In the genomic region with DNA sequence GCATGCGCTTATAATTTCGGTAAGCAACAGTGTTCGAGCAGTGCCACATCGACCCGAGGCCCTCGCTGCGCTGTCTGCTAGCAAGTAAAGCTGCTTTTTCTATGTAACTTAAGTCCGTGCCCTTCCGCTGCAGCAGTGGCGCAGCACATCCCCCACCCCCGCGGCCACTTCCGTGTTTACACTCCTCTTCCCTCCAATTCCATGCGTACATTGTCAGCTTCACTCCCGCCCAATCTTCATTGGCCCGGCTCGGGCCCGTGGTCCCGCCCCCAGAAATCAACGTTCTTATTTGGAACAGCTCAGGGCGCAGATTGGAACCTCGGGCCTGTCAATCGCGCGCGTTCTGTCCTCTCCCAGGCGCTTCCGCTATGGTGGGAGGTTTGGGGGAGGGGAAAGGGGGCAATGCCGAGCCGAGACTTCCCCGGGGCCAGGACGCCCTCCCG, we compare ENCODE assay signal across 8 mouse cellular contexts. TPM values are rescaled to one million over a fixed set of nuclear protein-coding genes. Genes with fewer than 3 reads are reported as not detected.
A peak's percentile ranks its signal among the peaks of the same experiment; 100 is the strongest.
DNase-seq lines count a peak whose midpoint lies in the region; ATAC-seq lines count a peak whose summit lies in the region.

No protein-coding gene starts in this region.

- H3K4me2 ChIP-seq in hindbrain, embryonic 16.5 days (ENCODE audit: low read length) = peak overlapping the region; percentile 69

- no peaks in the 10 kb centered on the region for H3K36me3 ChIP-seq in hindbrain, embryonic 16.5 days (ENCODE audit: control insufficient read depth, insufficient read depth, low read length)
- H3K36me3 ChIP-seq in macrophage (ENCODE audit: inconsistent target) = no peaks in the 10 kb centered on the region

- peaks cover 84% of the 10 kb centered on the region for H3K79me2 ChIP-seq in macrophage (ENCODE audit: inconsistent target)

- H3K4me3 ChIP-seq in hindbrain, embryonic 16.5 days (ENCODE audit: low read length) = peak overlapping the region; percentile 88
- peak overlapping the region; percentile 52 for H3K4me3 ChIP-seq in macrophage (ENCODE audit: inconsistent target)

- peaks cover 9% of the 10 kb centered on the region for H3K4me1 ChIP-seq in hindbrain, embryonic 16.5 days (ENCODE audit: control insufficient read depth, insufficient read depth, low read depth, low read length)

- DNase-seq in ZHBTc4 (ENCODE audit: low read depth, low spot score) = peak; percentile 99
- DNase-seq in cerebellum, postnatal 4 days (ENCODE audit: low spot score in 2 of 2) = peak; percentile 93 to 94
- DNase-seq in gastrocnemius, adult 18-20 months (ENCODE audit: low spot score) = peak; percentile 99
- peak; percentile 97 for DNase-seq in left cerebral cortex, adult 18-20 months (ENCODE audit: low spot score in 2 of 2)
- peak; percentile 99 for DNase-seq in right cerebral cortex, adult 18-20 months
- peak; percentile 89 for DNase-seq in urinary bladder, postnatal 25 days (ENCODE audit: low spot score)

- no peaks in the 10 kb centered on the region for H3K9me3 ChIP-seq in hindbrain, embryonic 16.5 days (ENCODE audit: control insufficient read depth, low read length)

- WGBS in hindbrain, embryonic 16.5 days = under 1% methylated on average over 31 of the region's 33 CpGs
- under 1% methylated on average over 31 of the region's 33 CpGs for WGBS in macrophage (ENCODE audit: missing documents)

- no peaks in the 10 kb centered on the region for H3K27me3 ChIP-seq in hindbrain, embryonic 16.5 days (replicated peaks; ENCODE audit: control insufficient read depth, insufficient read depth, low read length)

- ATAC-seq in hindbrain, embryonic 16.5 days = peak; percentile 98

- H3K9ac ChIP-seq in hindbrain, embryonic 16.5 days (ENCODE audit: low read depth, low read length) = peak overlapping the region; percentile 82

- peak overlapping the region; percentile 85 for H3K27ac ChIP-seq in hindbrain, embryonic 16.5 days (ENCODE audit: low read depth, low read length)
- H3K27ac ChIP-seq in macrophage = peak overlapping the region; percentile 50

RNA-seq across cellular contexts. Expression of gene Noct, which starts 51.7 kb away (rescaled TPM):
- total RNA-seq in gastrocnemius, adult 18-20 months (2021) = 10 to 100 TPM; 22.5 to 28.0 TPM
- polyA plus RNA-seq in hindbrain, embryonic 16.5 days (2015; fragmentation: Nextera tagmentation; extraction: Ambion mirVana) = 28.8 and 29.3 TPM in 2 replicates
- total RNA-seq in left cerebral cortex, adult 18-20 months (2021) = 10 to 100 TPM; 51.0 to 56.1 TPM
- 1,000 to 10,000 TPM in 5 of 26 experiments, 100 to 1,000 TPM in 5, 10 to 100 TPM in 12, 1 to 10 TPM in 4; 7.5 to 1,895 (median 41.6) TPM for total RNA-seq in macrophage (2018; cell fraction: chromatin; rRNA removed)
- total RNA-seq in macrophage (2018; cell fraction: cytosol; rRNA removed) = 100 to 1,000 TPM in 3 of 26 experiments, 10 to 100 TPM in 6, 1 to 10 TPM in 16, under 1 TPM in 1; 0.83 to 211 (median 4.4) TPM
- total RNA-seq in macrophage (2018; cell fraction: nucleus; rRNA removed) = 1,000 to 10,000 TPM in 5 of 26 experiments, 100 to 1,000 TPM in 5, 10 to 100 TPM in 12, 1 to 10 TPM in 4; 6.4 to 1,914 (median 55.8) TPM
- 3.9 to 14.9 TPM (median 7.7 TPM) in 3 replicates for polyA plus RNA-seq in macrophage (2018)

Comparison
In these comparisons a context has a peak if more than half of its experiments do, and no peak if none do; other contexts are left out.
1. Peak in every context shown above with its lines: DNase-seq, ATAC-seq, H3K4me3 ChIP-seq and H3K27ac ChIP-seq.